10 mouse cellular contexts compared by ENCODE assay signal in genomic region chr11:102753591-102754324, GRCm38 (mm10). TPM values are rescaled to one million over a fixed set of nuclear protein-coding genes. Genes with fewer than 3 reads are reported as not detected.
DNase-seq lines count a peak whose midpoint lies in the region; ATAC-seq lines count a peak whose summit lies in the region.
"Had no signal": no experiment of that assay in that cellular context is flagged by ENCODE, and none has a peak within 500 bp of the region (broad histone marks: within the 10 kb centered on the region; RNA-seq: fewer than 3 reads in every experiment).

No protein-coding gene starts in this region.

- H3K36me3 ChIP-seq in heart, embryonic 13.5 days, result no peaks in the 10 kb centered on the region
- H3K36me3 ChIP-seq in embryonic facial prominence, embryonic 11.5 days (replicated peaks; ENCODE audit: control insufficient read depth, insufficient read depth, low read depth, low read length), result no peaks in the 10 kb centered on the region
- no peaks in the 10 kb centered on the region for H3K36me3 ChIP-seq in intestine, embryonic 14.5 days (ENCODE audit: control insufficient read depth, insufficient read depth, low read length)
- no peaks in the 10 kb centered on the region for H3K36me3 ChIP-seq in midbrain, embryonic 16.5 days (ENCODE audit: control insufficient read depth, insufficient read depth, low read length)

- 48% methylated on average over 18 of the region's 18 CpGs for WGBS in heart, embryonic 13.5 days
- 40% methylated on average over 17 of the region's 18 CpGs for WGBS in embryonic facial prominence, embryonic 11.5 days
- WGBS in intestine, embryonic 14.5 days, result 40% methylated on average over 18 of the region's 18 CpGs
- WGBS in midbrain, embryonic 16.5 days, result 37% methylated on average over 16 of the region's 18 CpGs

- H3K27ac ChIP-seq in heart, embryonic 13.5 days (replicated peaks), result no peak overlapping the region
- no peak overlapping the region for H3K27ac ChIP-seq in embryonic facial prominence, embryonic 11.5 days (replicated peaks; ENCODE audit: low read depth, low read length)
- H3K27ac ChIP-seq in intestine, embryonic 14.5 days (ENCODE audit: low read depth), result peak overlapping the region; percentile 1; the same call in 1 of the 2 replicates
- H3K27ac ChIP-seq in midbrain, embryonic 16.5 days (ENCODE audit: low read length), result no peak overlapping the region

- no peak for DNase-seq in heart, adult 11 months
- DNase-seq in embryonic facial prominence, embryonic 11.5 days (ENCODE audit: low spot score), result peak; percentile 42
- no peak for DNase-seq in intestine, embryonic 14.5 days (ENCODE audit: low spot score)
- DNase-seq in left cerebral cortex, postnatal 4 days, result no peak
- DNase-seq in embryo, embryonic 9.5 days (ENCODE audit: extremely low spot score), result no peak
- no peak for DNase-seq in urinary bladder, postnatal 25 days (ENCODE audit: low spot score)

- H3K9me3 ChIP-seq in heart, embryonic 13.5 days, result no peaks in the 10 kb centered on the region
- H3K9me3 ChIP-seq in embryonic facial prominence, embryonic 11.5 days (replicated peaks; ENCODE audit: control insufficient read depth, low read length), result no peaks in the 10 kb centered on the region
- H3K9me3 ChIP-seq in intestine, embryonic 14.5 days (ENCODE audit: control insufficient read depth, low read length), result no peaks in the 10 kb centered on the region
- no peaks in the 10 kb centered on the region for H3K9me3 ChIP-seq in midbrain, embryonic 16.5 days (replicated peaks; ENCODE audit: control insufficient read depth, low read length, poor library complexity, severe bottlenecking)
- H3K9me3 ChIP-seq: megakaryocyte, embryonic 14.5 days had no signal

- H3K27me3 ChIP-seq in heart, embryonic 13.5 days (replicated peaks), result peaks cover 11% of the 10 kb centered on the region
- no peaks in the 10 kb centered on the region for H3K27me3 ChIP-seq in embryonic facial prominence, embryonic 11.5 days (ENCODE audit: control insufficient read depth, insufficient read depth, low read length)
- H3K27me3 ChIP-seq in intestine, embryonic 14.5 days (replicated peaks; ENCODE audit: control insufficient read depth, insufficient read depth, low read length), result no peaks in the 10 kb centered on the region
- H3K27me3 ChIP-seq in midbrain, embryonic 16.5 days (ENCODE audit: control insufficient read depth, insufficient read depth, low read depth, low read length), result no peaks in the 10 kb centered on the region

- no peak for ATAC-seq in heart, embryonic 13.5 days (ENCODE audit: extremely low read depth, insufficient number of reproducible peaks, low FRiP score, low TSS enrichment)
- ATAC-seq in embryonic facial prominence, embryonic 11.5 days (replicated peaks; ENCODE audit: insufficient number of reproducible peaks, low FRiP score, low TSS enrichment, low read depth), result peak; percentile 25
- no peak for ATAC-seq in intestine, embryonic 14.5 days (replicated peaks; ENCODE audit: low FRiP score, low TSS enrichment, low read depth)
- peak; percentile 52; the same call in 1 of the 2 replicates for ATAC-seq in midbrain, embryonic 16.5 days

- H3K4me3 ChIP-seq in heart, embryonic 13.5 days, result no peak overlapping the region; the same call in 1 of the 2 replicates
- no peak overlapping the region for H3K4me3 ChIP-seq in embryonic facial prominence, embryonic 11.5 days (ENCODE audit: low read depth, low read length)
- H3K4me3 ChIP-seq in intestine, embryonic 14.5 days (ENCODE audit: low read depth, low read length), result peak overlapping the region; percentile 6; the same call in 1 of the 2 replicates
- no peak overlapping the region for H3K4me3 ChIP-seq in midbrain, embryonic 16.5 days (ENCODE audit: low read depth, low read length)
- H3K4me3 ChIP-seq: megakaryocyte, embryonic 14.5 days had no signal

- peak overlapping the region; percentile 57 for H3K9ac ChIP-seq in heart, embryonic 13.5 days
- peak overlapping the region; percentile 1 for H3K9ac ChIP-seq in embryonic facial prominence, embryonic 11.5 days (replicated peaks; ENCODE audit: low read length)
- 0 out of 2 replicates have a peak overlapping the region, but pooled peaks have one; percentile 16 for H3K9ac ChIP-seq in intestine, embryonic 14.5 days (ENCODE audit: low read length)
- H3K9ac ChIP-seq in midbrain, embryonic 16.5 days (ENCODE audit: low read depth, low read length), result no peak overlapping the region

- H3K4me2 ChIP-seq in heart, embryonic 13.5 days, result peak overlapping the region; percentile 56
- H3K4me2 ChIP-seq in embryonic facial prominence, embryonic 11.5 days (ENCODE audit: low read depth, low read length), result peak overlapping the region; percentile 14; the same call in 1 of the 2 replicates
- H3K4me2 ChIP-seq in intestine, embryonic 14.5 days (ENCODE audit: low read length), result peak overlapping the region; percentile 46
- H3K4me2 ChIP-seq in midbrain, embryonic 16.5 days (ENCODE audit: low read length), result peak overlapping the region; percentile 42

- intact Hi-C loops in left cerebral cortex, postnatal 4 days (cut with DNase I), result no loop called here

- peaks cover 24% of the 10 kb centered on the region for H3K4me1 ChIP-seq in heart, embryonic 13.5 days
- H3K4me1 ChIP-seq in embryonic facial prominence, embryonic 11.5 days (ENCODE audit: control insufficient read depth, insufficient read depth, low read length), result peaks cover 5% of the 10 kb centered on the region
- H3K4me1 ChIP-seq in intestine, embryonic 14.5 days (replicated peaks; ENCODE audit: control insufficient read depth, insufficient read depth, low read length), result peaks cover 17% of the 10 kb centered on the region
- H3K4me1 ChIP-seq in midbrain, embryonic 16.5 days (ENCODE audit: control insufficient read depth, insufficient read depth, low read length), result peaks cover 11% of the 10 kb centered on the region

RNA-seq across cellular contexts. Expression of gene Adam11, which starts 7.5 kb away (rescaled TPM):
- polyA plus RNA-seq in heart, embryonic 13.5 days (2015; fragmentation: Nextera tagmentation; extraction: Ambion mirVana), result 6.7 and 7.3 TPM in 2 replicates
- polyA plus RNA-seq in embryonic facial prominence, embryonic 11.5 days (2014; fragmentation: Nextera tagmentation; extraction: Ambion mirVana), result 13.9 and 16.3 TPM in 2 replicates
- 4.9 and 5.8 TPM in 2 replicates for polyA plus RNA-seq in intestine, embryonic 14.5 days (2014; fragmentation: Nextera tagmentation; extraction: Ambion mirVana)
- polyA plus RNA-seq in midbrain, embryonic 16.5 days (2015; fragmentation: Nextera tagmentation; extraction: Ambion mirVana), result 32.2 and 34.9 TPM in 2 replicates
- 100 to 1,000 TPM; 103 to 110 TPM for total RNA-seq in left cerebral cortex, postnatal 4 days (2021)
- total RNA-seq: CH12.LX had no signal

RNA-seq across cellular contexts. Expression of gene Ccdc43, which starts 56.2 kb away (rescaled TPM):
- 31.9 and 36.1 TPM in 2 replicates for polyA plus RNA-seq in heart, embryonic 13.5 days (2015; fragmentation: Nextera tagmentation; extraction: Ambion mirVana)
- polyA plus RNA-seq in embryonic facial prominence, embryonic 11.5 days (2014; fragmentation: Nextera tagmentation; extraction: Ambion mirVana), result 64.6 and 71.1 TPM in 2 replicates
- polyA plus RNA-seq in intestine, embryonic 14.5 days (2014; fragmentation: Nextera tagmentation; extraction: Ambion mirVana), result 43.5 and 43.6 TPM in 2 replicates
- polyA plus RNA-seq in midbrain, embryonic 16.5 days (2015; fragmentation: Nextera tagmentation; extraction: Ambion mirVana), result 43.1 and 46.3 TPM in 2 replicates
- 10 to 100 TPM; 32.8 to 34.5 TPM for total RNA-seq in left cerebral cortex, postnatal 4 days (2021)

Comparison
In these comparisons a context has a peak if more than half of its experiments do, and no peak if none do; other contexts are left out.
1. ATAC-seq: peak in embryonic facial prominence, embryonic 11.5 days (single experiment) and midbrain, embryonic 16.5 days (single experiment); none in heart, embryonic 13.5 days (single experiment) and intestine, embryonic 14.5 days (single experiment).
2. Peak in every context shown above with its lines, with median percentiles within 50 percentile points of each other: H3K4me2 ChIP-seq.